Mouse (Mus musculus): ENCODE measurements at regions not wholly inside any gene's neighbourhood (a gene's known extent, or its start where the extent isn't known, plus 50 kb on each side); places are given as distances from the start of the nearest gene placed in this dataset.
A peak's percentile ranks its signal among the peaks of the same experiment; 100 is the strongest.

- TF ChIP-seq CTCF (IDR thresholded peaks at IDR 0.05; ENCODE audit: insufficient read depth, low read length) (no peak), POLR2A (IDR thresholded peaks at IDR 0.05; ENCODE audit: borderline replicate concordance, extremely low read depth, low read depth, low read length) (no peak)
- no peaks in the 10 kb centered on the region for H3K4me1 ChIP-seq (ENCODE audit: control insufficient read depth, insufficient read depth, low read length)
- no peak overlapping the region for H3K4me3 ChIP-seq (replicated peaks; ENCODE audit: extremely low read depth, low read depth, low read length)
- 52% methylated on average over 2 of the region's 2 CpGs for WGBS
- no peak for DNase-seq
Measured at GRCm38 (mm10) chr15:68431251-68431650, 1930.5 kb upstream of the Lrrc6 start.

GRCm38 (mm10) chr15:68430486-68430885 lies 1929.8 kb upstream of the Lrrc6 start:
- no peak for DNase-seq
- 56% methylated on average over 4 of the region's 4 CpGs for WGBS

GRCm38 (mm10) chr15:68428444-68429228 lies 1927.9 kb upstream of the Lrrc6 start:
- H3K4me3 ChIP-seq (replicated peaks; ENCODE audit: extremely low read depth, low read depth, low read length) = no peak overlapping the region
- H3K4me1 ChIP-seq (ENCODE audit: control insufficient read depth, insufficient read depth, low read length) = no peaks in the 10 kb centered on the region
- 19% methylated on average over 6 of the region's 6 CpGs for WGBS
- TF ChIP-seq CTCF (IDR thresholded peaks at IDR 0.05; ENCODE audit: insufficient read depth, low read length) (peak; percentile 41), POLR2A (IDR thresholded peaks at IDR 0.05; ENCODE audit: borderline replicate concordance, extremely low read depth, low read depth, low read length) (no peak)
- DNase-seq = peak; percentile 7

More at GRCm38 (mm10) chr15:68430486-68430885, 1929.8 kb upstream of the Lrrc6 start:
- TF ChIP-seq CTCF (IDR thresholded peaks at IDR 0.05; ENCODE audit: insufficient read depth, low read length) (no peak), POLR2A (IDR thresholded peaks at IDR 0.05; ENCODE audit: borderline replicate concordance, extremely low read depth, low read depth, low read length) (no peak)
- Histone ChIP-seq H3K4me3 (replicated peaks; ENCODE audit: extremely low read depth, low read depth, low read length) (no peak overlapping the region), H3K4me1 (ENCODE audit: control insufficient read depth, insufficient read depth, low read length) (no peaks in the 10 kb centered on the region)

GRCm38 (mm10) chr15:68417142-68417541 lies 1916.4 kb upstream of the Lrrc6 start:
- DNase-seq = no peak
- Histone ChIP-seq H3K4me3 (replicated peaks; ENCODE audit: extremely low read depth, low read depth, low read length) (no peak overlapping the region), H3K4me1 (ENCODE audit: control insufficient read depth, insufficient read depth, low read length) (peaks cover 12% of the 10 kb centered on the region)
- TF ChIP-seq CTCF (IDR thresholded peaks at IDR 0.05; ENCODE audit: insufficient read depth, low read length) (no peak), POLR2A (IDR thresholded peaks at IDR 0.05; ENCODE audit: borderline replicate concordance, extremely low read depth, low read depth, low read length) (no peak)
- WGBS = 49% methylated on average over 1 of the region's 1 CpGs

- TF ChIP-seq CTCF (IDR thresholded peaks at IDR 0.05; ENCODE audit: insufficient read depth, low read length) = peak; percentile 37; the same call in 1 of the 2 replicates
- no peak for TF ChIP-seq POLR2A (IDR thresholded peaks at IDR 0.05; ENCODE audit: borderline replicate concordance, extremely low read depth, low read depth, low read length)
- peaks cover 12% of the 10 kb centered on the region for H3K4me1 ChIP-seq (ENCODE audit: control insufficient read depth, insufficient read depth, low read length)
- WGBS = 15% methylated on average over 3 of the region's 3 CpGs
- peak; percentile 29 for DNase-seq
- H3K4me3 ChIP-seq (replicated peaks; ENCODE audit: extremely low read depth, low read depth, low read length) = no peak overlapping the region
Measured at GRCm38 (mm10) chr15:68415401-68415925, 1914.8 kb upstream of the Lrrc6 start.

- 28% methylated on average over 4 of the region's 4 CpGs for WGBS
- H3K4me3 ChIP-seq (replicated peaks; ENCODE audit: extremely low read depth, low read depth, low read length) = no peak overlapping the region
- peak; percentile 64 for DNase-seq
- peaks cover 12% of the 10 kb centered on the region for H3K4me1 ChIP-seq (ENCODE audit: control insufficient read depth, insufficient read depth, low read length)
- TF ChIP-seq CTCF (IDR thresholded peaks at IDR 0.05; ENCODE audit: insufficient read depth, low read length) (no peak), POLR2A (IDR thresholded peaks at IDR 0.05; ENCODE audit: borderline replicate concordance, extremely low read depth, low read depth, low read length) (no peak)
Measured at GRCm38 (mm10) chr15:68414047-68414446, 1913.3 kb upstream of the Lrrc6 start.

- DNase-seq = no peak
- WGBS = 57% methylated on average over 2 of the region's 2 CpGs
- H3K4me1 ChIP-seq (ENCODE audit: control insufficient read depth, insufficient read depth, low read length) = peaks cover 12% of the 10 kb centered on the region
- no peak for TF ChIP-seq POLR2A (IDR thresholded peaks at IDR 0.05; ENCODE audit: borderline replicate concordance, extremely low read depth, low read depth, low read length)
- no peak for TF ChIP-seq CTCF (IDR thresholded peaks at IDR 0.05; ENCODE audit: insufficient read depth, low read length)
- no peak overlapping the region for H3K4me3 ChIP-seq (replicated peaks; ENCODE audit: extremely low read depth, low read depth, low read length)
Measured at GRCm38 (mm10) chr15:68412697-68413096, 1912.0 kb upstream of the Lrrc6 start.

- WGBS = 75% methylated on average over 3 of the region's 3 CpGs
- H3K4me3 ChIP-seq (replicated peaks; ENCODE audit: extremely low read depth, low read depth, low read length) = no peak overlapping the region
- no peak for DNase-seq
- H3K4me1 ChIP-seq (ENCODE audit: control insufficient read depth, insufficient read depth, low read length) = peaks cover 12% of the 10 kb centered on the region
- TF ChIP-seq POLR2A (IDR thresholded peaks at IDR 0.05; ENCODE audit: borderline replicate concordance, extremely low read depth, low read depth, low read length) (no peak), CTCF (IDR thresholded peaks at IDR 0.05; ENCODE audit: insufficient read depth, low read length) (no peak)
Measured at GRCm38 (mm10) chr15:68412156-68412555, 1911.4 kb upstream of the Lrrc6 start.

GRCm38 (mm10) chr15:68403554-68404070 lies 1902.9 kb upstream of the Lrrc6 start:
- DNase-seq = no peak
- H3K4me3 ChIP-seq (replicated peaks; ENCODE audit: extremely low read depth, low read depth, low read length) = no peak overlapping the region
- H3K4me1 ChIP-seq (ENCODE audit: control insufficient read depth, insufficient read depth, low read length) = peaks cover 2% of the 10 kb centered on the region
- TF ChIP-seq CTCF (IDR thresholded peaks at IDR 0.05; ENCODE audit: insufficient read depth, low read length) = no peak
- no peak for TF ChIP-seq POLR2A (IDR thresholded peaks at IDR 0.05; ENCODE audit: borderline replicate concordance, extremely low read depth, low read depth, low read length)
- WGBS = 74% methylated on average over 3 of the region's 3 CpGs

Data from lung, adult 2 months (tissue).